Mouse (Mus musculus): Measurements from ENCODE around the gene 1700013F07Rik. TPM values are rescaled to one million over a fixed set of nuclear protein-coding genes. Genes with fewer than 3 reads are reported as not detected.
"Not testable (repeated sequence)": the region's sequence is repeated elsewhere in the genome, so short reads cannot be mapped to it uniquely, and the experiment has no call there.

The 1700013F07Rik gene
- polyA plus RNA-seq (2015; fragmentation: Nextera tagmentation; extraction: Ambion mirVana) = 0.22 TPM in 1 of 2 replicates, not detected in the other

- DNase-seq (ENCODE audit: low spot score) = no peak
Measured at GRCm38 (mm10) chr3:108533951-108534350, at the start of gene 1700013F07Rik. 1700013F07Rik (plus strand) TSS chr3:108534150.

DNA sequence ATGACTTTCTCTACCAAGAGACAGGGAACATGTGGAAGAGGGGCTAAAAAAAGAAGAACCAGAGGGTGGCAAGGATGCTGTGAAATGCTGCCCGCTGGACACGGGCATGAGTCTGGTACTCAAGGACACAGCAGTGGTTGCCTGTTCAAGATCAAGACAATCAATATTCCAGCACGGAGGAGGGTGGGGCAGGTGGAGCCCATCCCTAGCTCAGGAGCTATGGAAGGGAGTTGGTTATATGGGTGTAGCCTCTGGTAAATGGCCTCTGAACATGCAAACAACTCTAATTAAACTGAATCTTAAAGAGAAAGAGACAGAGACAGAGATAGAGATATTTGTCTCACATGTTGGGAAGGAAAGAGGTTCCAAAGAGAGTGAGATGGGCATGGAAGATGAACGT is 49.2 kb upstream of the 1700013F07Rik start:
- no peak for DNase-seq (ENCODE audit: low spot score)

DNA sequence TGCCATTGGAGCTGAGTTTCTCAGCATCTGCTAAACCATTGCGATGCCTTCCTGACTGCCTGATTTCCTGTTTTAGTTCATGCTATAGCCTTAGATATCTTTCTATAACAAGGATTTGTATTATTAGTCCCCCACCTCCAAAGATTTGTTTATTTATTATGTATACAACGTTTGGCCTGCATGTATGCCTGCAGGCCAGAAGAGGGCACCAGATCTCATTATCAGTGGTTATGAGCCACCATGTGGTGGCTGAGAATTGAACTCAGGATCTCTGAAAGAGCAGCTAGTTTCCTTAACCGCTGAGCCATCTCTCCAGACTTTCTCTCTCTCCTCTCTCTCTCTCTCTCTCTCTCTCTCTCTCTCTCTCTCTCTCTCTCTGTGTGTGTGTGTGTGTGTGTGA is 44.0 kb upstream of the 1700013F07Rik start:
- DNase-seq (ENCODE audit: low spot score) = peak; percentile 30

DNA sequence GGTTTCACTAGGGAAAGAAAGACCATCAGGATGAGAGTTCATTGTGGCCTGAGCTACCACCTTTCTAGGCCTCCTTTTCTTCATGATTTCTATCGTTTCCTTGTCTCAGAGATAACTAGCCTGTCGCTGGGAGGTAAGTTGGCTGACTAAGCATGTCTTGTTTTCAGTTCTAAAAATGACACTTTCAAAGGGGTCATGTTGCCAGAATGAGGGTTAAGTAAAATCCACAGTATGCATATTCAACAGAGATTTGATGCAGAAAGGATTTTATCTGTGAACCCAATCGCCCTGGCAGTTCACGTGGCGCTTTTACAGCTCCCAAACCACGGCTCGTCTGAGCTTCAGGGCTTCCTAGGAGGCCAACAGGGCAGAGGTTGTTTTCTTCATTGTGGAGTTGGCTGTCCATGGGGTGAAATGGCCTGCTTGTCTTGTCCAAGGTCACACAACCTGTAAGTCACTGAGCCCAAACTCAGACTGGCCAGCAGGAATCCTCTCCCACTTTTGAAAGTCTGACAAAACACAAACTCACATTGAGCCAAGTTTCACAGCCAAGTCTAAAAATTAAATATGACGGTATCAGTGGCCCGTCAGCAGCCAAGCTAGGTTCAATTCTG is 39.0 kb upstream of the 1700013F07Rik start:
- DNase-seq (ENCODE audit: low spot score) = no peak

DNA sequence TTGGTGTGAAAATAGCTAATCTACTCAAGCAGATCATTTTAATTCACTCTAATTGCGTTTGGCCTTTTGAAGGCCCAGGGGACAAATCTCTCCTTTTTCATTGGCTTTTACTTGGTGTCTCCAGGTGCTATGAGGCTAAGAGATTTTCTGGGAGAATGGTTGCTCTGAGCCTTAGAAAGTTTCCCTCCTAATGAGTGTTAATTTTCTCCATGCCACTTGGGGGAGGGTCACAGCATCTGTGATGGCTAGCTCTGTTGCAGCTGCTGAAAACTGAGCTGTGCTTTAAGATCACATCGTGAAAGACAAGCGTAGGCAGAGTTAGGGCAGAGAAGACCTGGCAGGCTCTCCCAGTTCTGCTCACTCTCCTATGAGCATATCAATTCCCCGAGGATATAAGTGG is 38.5 kb upstream of the 1700013F07Rik start:
- no peak for DNase-seq (ENCODE audit: low spot score)

DNA sequence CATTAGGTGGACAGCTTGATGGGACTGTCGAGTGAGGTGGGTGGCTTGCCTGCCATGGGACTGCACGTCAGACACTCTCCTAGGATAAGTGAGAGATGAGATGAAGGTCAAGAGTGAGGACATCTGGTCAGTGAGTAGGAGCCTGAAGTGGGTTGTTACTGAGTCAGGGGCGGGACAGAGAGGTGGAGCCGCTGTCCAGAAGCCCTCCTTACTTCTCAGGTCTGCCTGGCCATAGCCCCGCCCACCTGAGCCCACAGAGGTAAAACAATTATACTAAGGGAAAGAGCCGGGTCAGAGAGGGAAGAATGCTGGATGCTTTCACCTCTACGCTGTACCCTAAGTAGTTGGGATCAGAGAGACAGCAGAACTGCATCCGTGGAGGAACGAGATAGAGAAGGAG is 36.3 kb upstream of the 1700013F07Rik start:
- DNase-seq (ENCODE audit: low spot score) = no peak

DNA sequence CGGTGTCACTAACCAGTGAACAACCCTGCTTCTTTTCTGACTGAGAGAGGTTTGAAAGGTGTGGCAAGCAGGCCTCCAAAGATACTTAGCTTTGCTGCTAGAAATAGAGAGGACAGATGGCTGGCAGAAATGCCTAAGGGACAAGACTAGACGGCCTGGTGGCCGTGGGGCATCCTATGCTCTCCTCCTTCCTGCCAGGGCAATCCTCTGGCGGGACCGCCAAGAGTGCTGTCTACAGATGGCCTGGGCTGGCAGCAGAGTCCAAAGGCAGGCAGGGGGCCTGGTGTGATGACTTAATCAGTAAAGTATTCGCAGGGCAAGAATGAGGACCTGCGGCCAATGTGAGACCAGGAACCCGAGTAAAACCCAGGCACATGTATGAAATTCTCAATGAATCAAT is 34.1 kb upstream of the 1700013F07Rik start:
- DNase-seq (ENCODE audit: low spot score) = no peak

GRCm38 (mm10) chr3:108501411-108501810 is 32.5 kb upstream of the 1700013F07Rik start:
- DNase-seq (ENCODE audit: low spot score) = not testable (repeated sequence)

DNA sequence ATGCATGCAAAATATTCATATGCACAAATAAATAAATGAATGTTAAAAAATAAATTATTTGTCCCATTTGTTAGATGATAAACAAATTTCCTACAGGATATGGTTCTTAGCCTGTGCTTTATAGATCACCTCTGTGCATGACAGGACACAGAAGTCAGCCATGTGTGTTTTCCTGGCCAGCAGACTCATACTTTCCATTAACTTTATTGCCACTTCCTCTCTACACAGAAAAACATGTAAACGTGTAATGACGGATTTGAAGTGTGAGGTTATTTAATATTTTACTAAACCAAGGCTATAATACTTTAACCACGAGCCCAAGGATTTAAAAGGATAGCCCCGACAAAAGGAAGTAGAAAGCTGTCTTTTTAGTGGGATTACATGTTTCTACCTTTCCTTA is 30.0 kb upstream of the 1700013F07Rik start:
- DNase-seq (ENCODE audit: low spot score) = no peak

- no peak for DNase-seq (ENCODE audit: low spot score)
Measured at GRCm38 (mm10) chr3:108508745-108509474, 25.0 kb upstream of the 1700013F07Rik start.

DNA sequence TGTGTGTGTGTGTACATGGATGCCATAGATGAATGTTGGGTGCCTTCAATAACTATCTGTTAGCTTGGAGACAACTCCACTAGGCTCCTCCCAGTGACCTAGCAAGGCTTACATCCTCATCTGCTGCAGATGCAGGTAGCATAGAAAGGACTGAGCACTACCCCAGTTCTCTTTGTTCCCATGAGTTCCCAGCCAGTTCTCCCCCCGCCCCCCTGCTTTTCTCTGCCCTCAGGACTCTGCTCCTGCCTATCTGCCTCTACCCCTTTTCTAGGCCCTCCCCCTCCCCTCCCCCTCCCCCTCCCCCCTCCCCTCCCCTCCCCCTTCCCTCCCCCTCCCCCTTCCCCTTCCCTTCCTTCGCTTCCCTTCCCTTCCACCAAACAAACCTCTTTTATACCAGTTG is 23.8 kb upstream of the 1700013F07Rik start:
- DNase-seq (ENCODE audit: low spot score) = no peak

DNA sequence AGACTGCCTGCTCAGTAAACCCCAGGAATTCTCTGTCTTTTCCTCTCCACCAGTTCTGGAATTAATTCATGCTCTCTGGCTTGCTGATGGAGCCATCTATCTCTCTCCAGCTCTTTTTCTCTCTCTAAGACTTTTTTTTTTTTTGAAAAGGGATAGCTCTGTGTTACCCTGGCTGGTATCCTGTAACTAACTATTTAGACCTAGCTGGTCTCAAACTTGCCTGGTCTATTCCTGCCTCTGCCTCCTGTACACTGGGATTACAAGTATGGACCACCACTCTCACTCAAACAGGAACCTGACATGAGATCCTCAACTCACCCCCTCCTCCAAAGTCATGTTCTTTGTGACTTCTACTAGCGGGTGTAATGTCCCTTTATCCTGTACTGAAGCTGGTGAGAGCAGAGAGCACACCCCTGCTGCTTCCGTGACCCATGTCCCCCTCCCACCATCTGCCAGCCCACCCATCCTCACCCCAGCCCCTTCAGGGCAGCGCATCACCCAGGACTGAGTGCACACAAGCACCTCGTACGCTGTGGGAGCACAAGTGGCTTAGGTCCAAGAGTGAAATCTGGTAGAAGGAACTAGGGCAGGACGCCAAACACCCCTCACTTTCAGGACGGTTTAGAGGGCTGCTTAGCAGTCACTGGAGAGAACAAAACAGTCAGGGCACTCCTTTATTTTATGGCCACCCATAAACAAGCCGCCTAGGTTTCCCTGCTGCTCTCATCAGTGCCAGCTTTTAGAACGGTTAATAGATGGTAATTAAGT is 23.1 kb upstream of the 1700013F07Rik start:
- DNase-seq (ENCODE audit: low spot score) = no peak

DNA sequence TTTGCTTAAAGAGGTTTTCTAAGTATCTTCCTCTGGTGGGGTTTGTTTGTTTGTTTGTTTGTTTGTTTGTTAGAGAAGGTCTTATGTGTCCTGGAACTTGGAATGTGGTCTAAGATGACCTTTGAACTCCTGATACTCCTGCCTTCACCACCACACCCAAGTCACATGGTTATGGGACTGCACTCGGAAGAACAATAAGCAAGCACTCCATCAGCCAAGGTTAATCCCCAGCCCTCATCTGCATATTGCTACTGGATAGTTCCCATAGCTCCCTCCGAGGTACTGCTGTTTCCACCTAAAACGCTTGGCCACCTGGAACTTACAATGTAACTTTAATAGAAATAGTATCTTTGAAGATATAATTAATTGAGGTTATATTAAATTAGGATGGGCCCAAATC is 20.5 kb upstream of the 1700013F07Rik start:
- no peak for DNase-seq (ENCODE audit: low spot score)

DNA sequence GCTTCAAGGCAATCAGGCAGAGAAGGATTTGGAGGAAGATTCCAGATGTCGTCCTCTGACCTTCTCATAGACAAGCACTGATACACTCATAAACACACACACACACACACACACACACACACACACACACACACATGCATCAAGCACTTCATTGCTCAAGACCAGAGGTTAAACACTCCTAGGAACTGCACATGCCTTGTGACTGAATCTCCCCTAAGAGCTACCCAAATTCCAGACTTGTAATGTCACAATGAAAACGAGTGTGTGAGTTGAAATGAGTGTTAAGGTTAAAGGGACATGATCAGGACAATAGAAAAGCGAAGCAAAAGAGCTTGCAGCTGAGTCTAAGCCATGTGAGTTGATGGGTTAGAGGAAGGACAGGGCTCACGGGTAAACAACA is 15.7 kb upstream of the 1700013F07Rik start:
- DNase-seq (ENCODE audit: low spot score) = no peak

DNA sequence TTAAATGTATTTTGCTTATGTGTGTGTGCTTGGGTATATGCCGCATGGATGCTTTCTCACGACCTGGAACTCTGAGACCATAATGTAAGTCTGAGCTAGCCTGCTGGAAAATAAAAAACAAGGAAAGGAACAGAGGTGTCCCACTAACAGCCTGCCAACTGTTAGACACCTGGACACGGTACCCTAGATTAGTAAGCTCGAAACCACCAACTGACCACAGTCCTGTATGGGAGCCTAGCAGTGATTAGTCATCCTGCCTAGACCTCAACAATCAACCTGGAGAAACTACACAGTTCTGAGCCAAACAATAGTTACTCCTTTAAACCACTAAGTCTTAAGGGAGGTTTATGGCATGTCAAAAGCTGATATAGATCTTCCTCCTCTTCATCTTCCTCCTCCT is 10.5 kb upstream of the 1700013F07Rik start:
- DNase-seq (ENCODE audit: low spot score) = no peak

- no peak for DNase-seq (ENCODE audit: low spot score)
Measured at GRCm38 (mm10) chr3:108528489-108528888, 5.5 kb upstream of the 1700013F07Rik start.

- DNase-seq (ENCODE audit: low spot score) = no peak
Measured at GRCm38 (mm10) chr3:108533114-108533885, 650 bp upstream of the 1700013F07Rik start.

GRCm38 (mm10) chr3:108535896-108536516 is 2.1 kb downstream of the 1700013F07Rik start:
- no peak for DNase-seq (ENCODE audit: low spot score)

DNA sequence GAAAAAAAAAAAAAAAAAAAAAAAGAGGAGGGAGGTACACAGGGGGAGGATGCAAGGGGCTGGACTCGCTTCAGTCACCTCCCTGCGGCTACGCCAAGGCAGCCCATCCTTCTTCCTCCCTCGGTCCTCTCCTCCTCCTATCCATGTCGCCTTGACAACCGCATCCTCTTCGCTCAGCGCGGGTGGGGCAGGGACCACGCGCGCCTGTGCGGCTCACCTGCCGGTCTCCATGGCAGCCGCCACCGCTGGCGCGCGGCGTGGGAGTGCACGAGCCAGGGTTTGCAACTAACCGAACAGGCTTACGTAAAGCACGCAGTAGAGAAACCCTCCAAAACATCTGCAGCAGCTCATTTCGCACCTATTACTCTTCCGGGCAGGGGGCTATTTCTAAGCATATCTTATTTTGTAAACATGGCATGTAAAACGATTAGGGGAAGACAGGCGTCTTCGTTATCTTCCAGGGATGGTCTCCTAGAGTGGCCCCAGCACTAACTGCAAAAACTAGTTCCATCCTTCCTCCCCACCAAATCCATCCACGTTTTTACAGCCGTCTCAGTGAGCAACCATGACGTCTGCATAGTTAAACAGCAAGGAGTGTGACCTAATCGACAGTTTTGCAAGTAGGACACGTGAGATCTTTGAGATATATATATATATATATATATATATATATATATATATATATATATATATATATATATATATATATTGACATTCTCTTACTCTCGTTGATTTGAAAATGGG is 2.7 kb downstream of the 1700013F07Rik start, which contains the start of gene 5330417C22Rik:
TSS of gene 5330417C22Rik (minus strand) at position 20 of the 744 bp plus-strand sequence.
- DNase-seq (ENCODE audit: low spot score) = peak; percentile 46

DNA sequence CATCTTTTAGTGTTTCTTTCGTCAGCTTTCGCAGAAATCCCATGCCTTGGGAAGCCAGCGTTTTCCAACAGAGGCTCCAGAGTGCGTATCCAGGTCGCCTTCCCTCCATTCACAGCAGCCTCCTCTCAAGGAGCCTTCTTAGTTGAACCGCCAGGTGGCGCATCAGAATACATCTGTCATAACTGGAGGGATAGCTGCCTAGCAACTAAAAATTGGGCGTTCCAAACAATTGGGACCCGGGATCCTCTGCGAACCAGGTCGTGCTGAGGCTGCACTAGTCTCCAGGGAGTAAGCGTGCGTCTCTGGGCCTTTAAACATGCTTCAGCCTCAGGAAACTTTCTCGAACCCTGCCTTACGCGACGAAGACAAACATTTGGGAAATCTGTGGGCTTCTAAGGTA is 3.4 kb downstream of the 1700013F07Rik start:
- peak; percentile 77 for DNase-seq (ENCODE audit: low spot score)
